Mouse (Mus musculus) cerebellum, postnatal 25 days (tissue): ENCODE results near the gene Hebp2.
"Not testable (repeated sequence)": the region's sequence is repeated elsewhere in the genome, so short reads cannot be mapped to it uniquely, and the experiment has no call there.

ENCODE experiments used
- DNase-seq, 2 experiments: peaks; one replicate each; pipeline ENCODE4 v3.0.0; 2021; ENCODE audit warnings: mixed read lengths in 2 of 2

Gene Hebp2

DNA sequence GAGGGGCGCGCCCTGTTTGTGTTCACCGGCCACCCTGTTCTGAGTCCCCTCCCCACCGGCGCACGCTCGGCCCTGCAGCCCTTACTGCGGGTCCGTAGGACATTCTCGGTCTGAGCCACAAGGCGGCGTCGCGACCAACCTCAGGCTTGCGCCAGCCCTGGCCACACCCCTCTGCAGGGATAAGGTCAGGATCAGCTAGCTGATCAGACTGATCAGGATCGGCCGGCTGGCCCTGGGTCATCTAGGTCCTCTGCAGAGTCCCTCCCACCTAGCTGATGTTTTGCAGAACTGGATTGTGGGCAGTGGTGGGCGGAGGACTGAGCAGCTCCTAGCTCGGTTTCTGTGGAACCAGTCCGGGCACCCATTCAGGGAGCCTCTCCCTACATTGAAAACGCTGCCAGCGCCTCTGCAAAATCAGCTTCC, at the start of gene Hebp2:
Hebp2 (minus strand) TSS at position 264 of the 423 bp plus-strand sequence.
- peak; percentile 79 to 87 for DNase-seq

DNA sequence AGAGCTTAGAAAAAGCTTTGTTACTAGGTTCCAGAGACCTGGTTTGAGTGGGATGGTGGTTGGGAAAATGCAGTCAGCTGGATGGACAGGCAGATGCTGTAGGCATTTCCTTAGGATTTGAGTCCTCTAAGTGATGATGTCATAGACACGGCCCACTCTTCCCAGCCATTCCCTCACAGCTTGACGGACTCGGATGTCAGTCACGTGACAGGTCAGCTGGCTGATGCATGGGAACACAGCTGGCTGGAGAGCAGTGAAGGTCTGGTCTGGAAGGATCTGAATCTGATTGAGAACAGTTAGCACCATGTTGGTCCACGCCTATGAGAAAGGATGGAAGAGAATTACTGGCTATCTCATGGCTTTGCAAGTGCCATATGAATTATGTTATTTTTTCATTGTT, 43.6 kb upstream of the Hebp2 start:
- DNase-seq = no peak

DNA sequence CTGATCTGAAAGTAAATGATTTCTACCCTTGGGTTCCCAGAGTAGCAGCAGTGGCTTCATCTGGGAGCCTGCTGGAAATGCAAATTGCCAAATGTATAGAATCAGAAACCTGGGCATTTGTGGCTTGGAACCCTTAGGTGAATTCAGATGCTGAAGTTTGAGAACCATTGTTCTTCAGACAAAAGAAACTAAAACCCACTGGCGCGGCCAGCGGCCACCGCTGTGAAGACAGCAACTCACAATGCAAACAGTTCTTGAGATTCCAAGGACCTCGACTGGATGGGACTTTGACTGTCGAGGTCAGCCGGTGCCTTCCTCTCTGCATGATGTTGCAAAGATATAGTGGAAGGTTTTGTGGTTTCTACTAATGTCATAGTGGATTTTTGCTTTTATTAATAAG, 38.3 kb upstream of the Hebp2 start:
- DNase-seq = no peak

DNA sequence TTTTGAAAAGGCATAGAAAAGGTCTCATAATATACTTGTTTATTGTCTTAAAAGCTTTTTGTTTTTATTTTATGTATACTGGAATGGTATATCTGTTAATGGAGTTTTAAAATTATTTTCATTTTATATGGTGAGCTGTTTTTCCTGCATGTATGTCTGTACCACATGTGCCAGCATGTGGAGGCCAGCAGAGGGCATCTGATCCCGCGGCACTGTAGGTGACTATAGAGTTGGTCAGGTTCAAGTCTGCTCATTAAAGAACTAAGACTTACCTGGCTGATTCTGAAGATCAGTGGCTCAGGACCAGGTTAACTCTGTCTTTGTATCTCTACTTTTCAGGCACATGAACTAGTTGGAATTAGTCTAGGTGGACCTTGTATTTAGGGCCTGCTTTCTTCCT, 26.7 kb upstream of the Hebp2 start:
- DNase-seq = peak in 1 of 2 experiments; percentile 20

DNA sequence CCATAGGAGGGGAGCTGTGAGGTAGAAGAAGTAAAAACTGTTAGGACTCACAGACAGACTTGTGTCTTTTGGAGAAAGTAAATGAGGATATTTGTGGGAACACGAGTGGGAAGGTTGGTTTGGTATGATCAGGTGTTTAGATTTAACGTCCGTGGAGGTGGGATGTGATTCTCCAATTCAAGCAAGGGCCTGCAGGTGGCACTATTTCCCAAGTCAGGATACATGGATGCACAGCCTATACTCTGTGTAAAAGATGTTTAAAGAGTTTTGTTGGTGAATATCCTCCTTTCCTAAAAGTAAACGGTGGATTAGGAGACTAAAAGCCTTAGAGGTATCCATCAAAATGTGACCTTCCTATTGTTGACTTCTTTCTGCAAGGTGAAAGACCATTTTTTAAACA, 17.1 kb upstream of the Hebp2 start:
- DNase-seq = peak; percentile 70 to 83

DNA sequence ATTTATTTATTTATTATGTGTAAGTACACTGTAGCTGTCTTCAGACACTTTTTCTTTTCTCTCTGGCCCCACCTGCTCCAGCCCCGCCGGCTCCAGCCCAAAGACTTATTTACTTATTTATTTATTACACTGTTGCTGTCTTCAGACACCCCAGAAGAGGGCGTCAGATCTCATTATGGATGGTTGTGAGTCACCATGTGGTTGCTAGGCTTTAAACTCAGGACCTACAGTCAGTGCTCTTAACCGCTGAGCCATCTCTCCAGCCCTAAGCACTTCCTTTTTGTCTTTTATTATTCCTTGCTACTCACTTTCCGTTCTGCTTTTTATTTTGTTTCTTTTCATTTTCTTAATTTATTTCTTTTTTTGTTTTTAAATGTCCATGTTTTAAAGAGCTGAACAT, 15.6 kb upstream of the Hebp2 start:
- no peak for DNase-seq

DNA sequence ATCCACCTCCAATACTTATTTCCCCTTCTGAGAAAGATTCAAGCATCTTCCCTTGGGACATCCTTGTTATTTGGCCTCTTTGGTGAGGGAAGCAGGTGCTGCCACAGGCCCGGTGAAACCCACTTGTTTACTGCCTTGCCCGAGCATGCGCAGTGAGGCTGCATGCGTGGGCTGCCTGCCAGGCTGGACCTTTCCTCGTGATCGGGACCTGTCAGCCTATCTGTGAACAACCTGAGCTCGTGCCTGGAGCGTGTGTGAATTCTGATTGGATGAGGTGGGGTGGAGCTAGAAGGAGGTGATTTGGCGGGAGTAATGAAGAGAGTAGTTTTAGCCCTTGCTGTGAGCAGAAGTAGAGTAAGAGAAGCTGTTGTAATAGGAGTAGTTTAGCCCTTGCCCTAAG, 13.2 kb upstream of the Hebp2 start:
- not testable (repeated sequence) for DNase-seq

DNA sequence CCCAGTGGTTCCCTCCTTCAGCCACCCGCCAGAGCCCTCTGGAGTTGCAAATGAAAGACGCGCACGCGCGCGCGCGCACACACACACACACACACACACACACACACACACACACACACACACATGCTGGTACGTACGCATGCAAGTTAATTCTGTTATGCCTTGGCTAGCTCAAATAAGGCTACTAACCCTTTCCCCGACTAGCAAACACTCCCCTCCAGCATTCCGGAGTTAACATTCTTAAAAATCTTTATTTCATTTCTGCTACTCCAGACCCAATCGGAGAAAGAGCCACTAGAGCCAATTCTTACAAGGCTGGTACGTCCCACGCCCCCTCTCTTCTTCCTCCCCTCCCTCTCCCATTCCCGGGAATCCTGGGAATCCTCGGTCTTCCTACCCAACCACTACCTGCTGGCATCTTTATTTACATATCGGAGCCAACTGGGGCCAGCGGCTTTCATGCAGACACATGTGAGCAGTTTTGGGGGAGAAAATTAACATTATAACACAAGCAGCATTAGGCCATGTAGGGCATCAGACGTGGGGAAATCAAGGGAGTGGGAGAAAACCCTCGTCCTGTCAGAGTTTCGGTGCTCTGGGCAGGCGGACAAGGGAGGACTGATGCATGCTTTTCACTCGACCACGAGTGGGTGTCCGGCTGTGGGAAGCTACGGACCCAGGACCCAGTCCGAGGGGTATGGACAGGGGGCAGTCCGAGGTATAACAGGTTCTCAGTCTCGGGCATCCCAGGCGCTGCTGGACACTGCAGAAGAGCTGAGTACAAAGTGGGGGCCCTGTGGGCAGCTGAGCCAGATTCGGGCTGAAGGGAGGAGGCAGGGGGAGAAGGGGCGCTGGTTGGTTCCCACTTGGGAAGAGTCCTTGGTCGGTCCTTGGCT, 3.7 kb upstream of the Hebp2 start:
- DNase-seq = peak in 1 of 2 experiments; percentile 44

GRCm38 (mm10) chr10:18547381-18547780, 1.5 kb upstream of the Hebp2 start:
- DNase-seq = no peak

GRCm38 (mm10) chr10:18545309-18545708, 567 bp downstream of the Hebp2 start:
- DNase-seq = peak; percentile 18

- no peak for DNase-seq
Measured at GRCm38 (mm10) chr10:18536889-18537288, 9.0 kb downstream of the Hebp2 start.

DNA sequence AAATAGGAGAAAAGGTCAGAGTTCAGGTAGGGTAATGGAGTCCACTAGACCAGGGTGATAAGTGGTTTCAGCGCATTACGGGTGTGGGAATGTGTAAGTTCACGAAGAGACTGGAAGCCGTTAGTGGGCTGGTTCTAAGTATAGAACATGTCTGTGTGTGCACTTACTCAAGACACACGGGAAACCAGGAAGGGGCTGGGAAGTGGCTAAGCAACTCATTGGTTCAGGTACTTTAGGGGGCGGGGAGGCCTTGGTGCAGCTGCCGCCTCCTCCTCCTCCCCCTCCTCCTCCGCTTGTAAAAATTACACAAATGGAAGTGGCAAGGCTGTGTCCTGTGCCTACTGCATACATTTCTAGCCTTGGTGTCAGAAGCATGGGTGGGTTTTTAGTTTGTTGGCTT, 13.6 kb downstream of the Hebp2 start:
- peak in 1 of 2 experiments; percentile 10 for DNase-seq

GRCm38 (mm10) chr10:18530161-18530560, 15.7 kb downstream of the Hebp2 start:
- no peak for DNase-seq

- DNase-seq = no peak
Measured at GRCm38 (mm10) chr10:18529177-18529576, 16.7 kb downstream of the Hebp2 start.

DNA sequence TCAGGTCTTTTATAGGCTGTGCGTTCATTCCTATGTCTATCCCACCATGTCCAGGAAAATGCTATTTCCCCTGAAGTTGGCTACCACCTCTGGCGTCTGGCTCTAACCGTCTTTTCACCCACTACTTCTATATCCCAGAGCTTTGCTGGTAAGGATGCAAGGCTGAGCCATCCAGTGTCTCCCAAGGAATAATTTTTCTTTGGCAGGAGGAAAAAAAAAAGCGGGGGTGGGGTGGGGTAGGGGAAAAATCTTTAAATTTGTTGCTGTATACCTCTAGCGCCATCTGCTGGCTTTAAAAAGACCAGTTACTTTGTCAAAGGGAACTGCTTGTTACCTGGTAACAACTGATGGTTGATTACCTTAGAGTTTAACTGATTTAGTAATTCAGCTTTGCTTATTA, 17.4 kb downstream of the Hebp2 start:
- peak; percentile 46 to 63 for DNase-seq

- DNase-seq = peak; percentile 36 to 62
Measured at GRCm38 (mm10) chr10:18527766-18528165, 18.1 kb downstream of the Hebp2 start.

GRCm38 (mm10) chr10:18526851-18527675, 18.8 kb downstream of the Hebp2 start:
- peak; percentile 47 to 82 for DNase-seq

GRCm38 (mm10) chr10:18526184-18526850, 19.6 kb downstream of the Hebp2 start:
- peak; percentile 82 to 83 for DNase-seq

- DNase-seq = peak in 1 of 2 experiments; percentile 49
Measured at GRCm38 (mm10) chr10:18525726-18526125, 20.1 kb downstream of the Hebp2 start.

GRCm38 (mm10) chr10:18525311-18525710, 20.6 kb downstream of the Hebp2 start:
- DNase-seq = peak; percentile 42 to 52

GRCm38 (mm10) chr10:18522556-18522955, 23.3 kb downstream of the Hebp2 start:
- DNase-seq = no peak

- no peak for DNase-seq
Measured at GRCm38 (mm10) chr10:18511496-18511895, 34.4 kb downstream of the Hebp2 start.

DNA sequence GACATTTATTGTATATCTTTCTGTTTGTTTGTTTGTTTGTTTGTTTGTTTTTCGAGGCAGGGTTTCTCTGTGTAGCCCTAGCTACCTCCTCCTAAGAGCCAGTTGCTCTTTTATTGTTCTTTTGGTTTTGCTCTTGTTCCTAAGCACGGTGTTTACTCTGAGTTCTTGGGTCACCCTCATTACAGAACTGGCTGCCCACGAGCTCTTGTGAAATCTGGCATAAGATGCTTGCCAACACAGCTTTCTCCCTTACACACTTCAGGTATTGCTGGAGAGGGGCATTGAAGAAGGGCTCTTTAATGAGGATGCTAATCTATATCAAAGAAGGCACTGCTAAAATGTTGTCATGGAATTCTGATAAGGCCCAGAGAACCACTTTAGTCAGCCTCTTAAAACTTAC, 35.2 kb downstream of the Hebp2 start:
- DNase-seq = no peak
